Mouse (Mus musculus) liver, embryonic 14.5 days (tissue): ENCODE results near the gene Sh2d3c.

Source experiments
- CTCF ChIP-seq: IDR thresholded peaks from 2 replicates; pipeline ENCODE4 v1.5.1; 2016; ENCODE audit warnings: antibody characterized with exemption, low read depth, control low read depth
- EP300 ChIP-seq: IDR thresholded peaks from 2 replicates; pipeline ENCODE4 v1.6.1; 2016; ENCODE audit warnings: antibody characterized with exemption, low read depth

DNA sequence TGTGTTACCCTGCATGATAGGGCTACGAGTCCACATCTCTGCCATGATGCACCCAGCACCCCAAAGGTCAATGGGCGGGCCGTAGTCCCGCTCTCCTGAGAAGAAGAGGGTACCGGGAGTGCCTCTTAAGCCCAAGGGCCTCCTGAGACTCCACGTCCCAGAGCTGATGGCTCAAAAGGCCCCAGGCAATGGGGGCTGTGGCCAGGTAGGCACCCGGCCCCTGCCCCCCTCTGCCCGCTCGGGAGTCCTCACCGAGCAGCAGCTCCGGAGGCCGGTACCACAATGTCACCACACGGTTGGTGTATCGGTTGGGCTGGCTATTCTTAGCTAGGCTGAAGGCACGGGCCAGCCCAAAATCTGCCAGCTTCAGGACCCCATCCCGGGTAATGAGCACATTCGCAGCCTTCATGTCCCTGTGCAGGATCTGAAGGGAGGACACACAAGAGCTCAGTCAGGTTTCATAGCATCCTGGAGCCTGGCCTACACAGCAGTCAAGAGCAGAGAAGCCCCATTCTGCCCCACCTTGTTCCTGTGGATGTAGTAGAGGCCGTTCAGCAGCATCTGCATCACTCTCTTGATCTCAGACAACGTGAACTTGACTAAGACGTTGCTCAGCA, 11.2 kb upstream of the Sh2d3c start:
- TF ChIP-seq CTCF (no peak), EP300 (no peak)
